Mouse (Mus musculus) spleen, adult 2 months (tissue): ENCODE results near the gene Vamp1. TPM values are rescaled to one million over a fixed set of nuclear protein-coding genes. Genes with fewer than 3 reads are reported as not detected.
"Not testable (repeated sequence)": the region's sequence is repeated elsewhere in the genome, so short reads cannot be mapped to it uniquely, and the experiment has no call there.

Experiments
- DNase-seq, 2 experiments: peaks; one replicate each; pipeline versions ENCODE4 v3.0.0 to v3.0.0-alpha.2; 2012 to 2021; ENCODE audit warnings: low spot score in 2 of 2, low read depth in 1 of 2
- H3K27ac ChIP-seq: fragments of 200-500 bp; 2 replicates; pipeline ENCODE4 v1.5.1; 2012; ENCODE audit warnings: low read length, inconsistent platforms; ENCODE audit not compliant: insufficient read depth
- H3K27me3 ChIP-seq: fragments of 200-500 bp; 2 replicates; pipeline ENCODE4 v1.6.1; 2012; ENCODE audit warnings: mild to moderate bottlenecking, moderate library complexity, low read length, inconsistent platforms; ENCODE audit not compliant: control insufficient read depth, insufficient read depth
- H3K36me3 ChIP-seq: fragments of 200-500 bp; 2 replicates; pipeline ENCODE4 v1.6.1; 2012; ENCODE audit warnings: mild to moderate bottlenecking, low read length, inconsistent platforms; ENCODE audit not compliant: control insufficient read depth, insufficient read depth
- H3K4me1 ChIP-seq: fragments of 200-500 bp; 2 replicates; pipeline ENCODE4 v1.6.1; 2011; ENCODE audit warnings: inconsistent platforms; ENCODE audit not compliant: control insufficient read depth, insufficient read depth, insufficient read length
- H3K4me3 ChIP-seq: fragments of 200-500 bp; 2 replicates; pipeline ENCODE4 v1.5.1; 2011; ENCODE audit warnings: mild to moderate bottlenecking, inconsistent platforms; ENCODE audit not compliant: insufficient read depth, insufficient read length; ENCODE audit errors: extremely low read depth
- CTCF ChIP-seq: fragments of 200-500 bp; IDR thresholded peaks from 2 replicates; pipeline ENCODE4 v1.5.1; 2011; ENCODE audit warnings: mild to moderate bottlenecking, inconsistent platforms; ENCODE audit not compliant: insufficient read depth, insufficient read length, insufficient replicate concordance; ENCODE audit errors: extremely low read depth
- POLR2A ChIP-seq: fragments of 200-500 bp; IDR thresholded peaks from 2 replicates; pipeline ENCODE4 v1.6.1; 2011; ENCODE audit warnings: low read depth, low read length, inconsistent platforms
- WGBS: fragments of 180-500 bp; shearing (Covaris S2); methylation state at CpG from one replicate; pipeline ENCODE4 v1.1.7; 2018; 5-methylcytosine and 5-hydroxymethylcytosine counted together
- polyA plus RNA-seq: library from polyadenylated mRNA; depleted of rRNA; stranded (reverse); fragments of >200 nt; gene quantifications from 2 replicates; pipeline ENCODE4 v1.2.3, GENCODE M21; 2012

Vamp1 gene
- polyA plus RNA-seq, 1 experiment: 41.7 TPM

DNA sequence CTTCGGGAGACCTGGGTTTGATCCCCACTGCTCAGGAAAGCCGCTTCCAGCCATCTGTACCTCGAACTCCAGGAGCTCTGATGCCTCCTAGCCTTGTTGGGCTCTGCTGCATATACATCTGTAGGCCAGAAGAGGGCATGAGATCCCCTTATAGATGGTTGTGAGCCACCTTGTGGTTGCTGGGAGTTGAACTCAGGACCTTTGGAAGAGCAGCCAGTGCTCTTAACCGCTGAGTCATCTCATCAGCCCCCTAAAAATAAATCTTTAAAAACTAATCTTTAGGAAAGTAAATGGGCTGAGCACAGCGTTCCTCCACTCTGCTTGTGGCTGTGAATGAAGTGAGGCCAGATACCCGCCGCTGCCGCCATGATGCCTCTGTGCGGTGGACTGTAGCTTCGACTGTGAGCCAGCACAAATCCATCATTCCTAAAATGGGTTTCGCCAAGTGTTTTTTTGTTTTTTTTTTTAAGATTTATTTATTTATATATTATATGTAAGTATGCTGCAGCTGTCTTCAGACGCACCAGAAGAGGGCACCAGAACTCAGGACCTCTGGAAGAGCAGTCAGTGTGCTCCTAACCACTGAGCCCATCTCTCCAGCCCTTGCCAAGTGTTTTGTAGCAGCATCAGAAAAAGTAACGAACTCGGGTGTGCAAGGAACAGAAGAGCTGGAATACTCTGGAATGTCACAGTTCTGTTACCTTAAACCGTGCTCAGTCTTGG lies 59.7 kb downstream of the Vamp1 start:
- Histone ChIP-seq H3K36me3 (no peaks in the 10 kb centered on the region), H3K27ac (no peak overlapping the region), H3K4me3 (no peak overlapping the region), H3K27me3 (no peaks in the 10 kb centered on the region), H3K4me1 (peaks cover 2% of the 10 kb centered on the region; the same call in 1 of the 2 replicates)
- WGBS: 59% methylated on average over 15 of the region's 15 CpGs
- DNase-seq: no peak
- no peak for TF ChIP-seq POLR2A
- peak; percentile 22; the same call in 1 of the 2 replicates for TF ChIP-seq CTCF

DNA sequence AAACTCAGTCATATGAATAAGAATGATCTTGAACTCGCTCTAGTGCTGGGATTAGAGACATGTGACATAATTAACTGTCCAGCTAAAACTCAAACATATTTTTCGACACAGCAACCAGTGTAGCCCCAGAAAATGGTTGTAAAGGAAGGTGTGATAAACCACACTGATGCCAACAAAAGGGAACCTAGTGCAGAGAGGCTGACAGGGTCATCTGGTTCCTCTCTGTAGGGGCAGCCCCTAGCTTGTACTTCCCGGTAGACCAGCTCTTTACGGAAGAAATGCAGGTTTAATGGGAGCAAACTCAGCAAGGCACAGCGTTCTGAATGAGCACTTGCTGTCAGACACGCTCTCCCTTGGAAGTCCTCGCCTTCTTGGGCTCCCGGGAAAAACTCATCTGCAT lies 64.4 kb downstream of the Vamp1 start:
- TF ChIP-seq CTCF: no peak
- no peak for TF ChIP-seq POLR2A
- no peaks in the 10 kb centered on the region; the same call in 1 of the 2 replicates for H3K27me3 ChIP-seq
- no peak overlapping the region for H3K4me3 ChIP-seq
- no peaks in the 10 kb centered on the region; the same call in 1 of the 2 replicates for H3K4me1 ChIP-seq
- no peak for DNase-seq
- H3K27ac ChIP-seq: no peak overlapping the region
- no peaks in the 10 kb centered on the region for H3K36me3 ChIP-seq
- 47% methylated on average over 8 of the region's 8 CpGs for WGBS

- not testable (repeated sequence) for H3K36me3 ChIP-seq, H3K27me3 ChIP-seq, DNase-seq, H3K4me1 ChIP-seq, H3K27ac ChIP-seq, H3K4me3 ChIP-seq
- 95% methylated on average over 13 of the region's 13 CpGs for WGBS
Observed at GRCm38 (mm10) chr6:125282721-125283120, 67.4 kb downstream of the Vamp1 start.

GRCm38 (mm10) chr6:125284250-125284649 lies 68.9 kb downstream of the Vamp1 start:
- Histone ChIP-seq H3K4me3 (no peak overlapping the region), H3K4me1 (no peaks in the 10 kb centered on the region; the same call in 1 of the 2 replicates), H3K27ac (no peak overlapping the region), H3K27me3 (no peaks in the 10 kb centered on the region; the same call in 1 of the 2 replicates), H3K36me3 (no peaks in the 10 kb centered on the region)
- WGBS: 77% methylated on average over 8 of the region's 8 CpGs
- DNase-seq: no peak
- TF ChIP-seq POLR2A: no peak

DNA sequence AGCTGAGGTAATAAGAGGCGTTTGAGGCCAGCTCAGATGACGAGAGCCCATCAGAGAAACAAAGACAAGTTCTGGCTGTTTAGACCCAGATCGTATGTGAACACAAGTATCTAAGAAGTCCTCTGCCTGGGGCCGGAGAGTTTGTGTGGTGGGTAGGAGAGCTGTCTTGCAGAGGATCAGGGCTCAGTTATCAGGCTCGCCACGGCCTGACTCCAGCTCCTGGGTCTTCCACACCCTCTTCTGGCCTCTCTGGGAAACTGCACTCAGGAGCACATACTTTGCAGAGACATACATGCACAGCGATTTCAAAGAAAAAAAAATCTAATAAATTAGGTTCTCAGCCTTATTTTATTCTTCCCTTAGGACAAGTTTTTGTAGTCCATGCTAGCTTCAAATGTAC lies 69.4 kb downstream of the Vamp1 start:
- WGBS: 92% methylated on average over 7 of the region's 7 CpGs
- DNase-seq: no peak

GRCm38 (mm10) chr6:125285890-125286289 lies 70.5 kb downstream of the Vamp1 start, which contains the start of gene Tuba3a:
Tuba3a (minus strand) TSS chr6:125286042.
- Histone ChIP-seq H3K27me3 (no peaks in the 10 kb centered on the region; the same call in 1 of the 2 replicates), H3K36me3 (no peaks in the 10 kb centered on the region), H3K27ac (no peak within 1 kb of the TSS), H3K4me1 (no peaks in the 10 kb centered on the region), H3K4me3 (no peak within 1 kb of the TSS)
- DNase-seq: no peak
- no peak for TF ChIP-seq POLR2A
- TF ChIP-seq CTCF: no peak
- WGBS: 95% methylated on average over 22 of the region's 22 CpGs

More for the DNA sequence above, 69.4 kb downstream of the Vamp1 start:
- H3K27me3 ChIP-seq: no peaks in the 10 kb centered on the region; the same call in 1 of the 2 replicates
- H3K27ac ChIP-seq: no peak overlapping the region
- TF ChIP-seq CTCF (no peak), POLR2A (no peak)
- no peaks in the 10 kb centered on the region for H3K36me3 ChIP-seq
- H3K4me3 ChIP-seq: no peak overlapping the region
- no peaks in the 10 kb centered on the region for H3K4me1 ChIP-seq

GRCm38 (mm10) chr6:125286944-125287343 lies 71.6 kb downstream of the Vamp1 start:
- 86% methylated on average over 4 of the region's 4 CpGs for WGBS
- H3K4me3 ChIP-seq: no peak overlapping the region

More at GRCm38 (mm10) chr6:125286944-125287343, 71.6 kb downstream of the Vamp1 start:
- no peaks in the 10 kb centered on the region for H3K4me1 ChIP-seq
- no peak for TF ChIP-seq POLR2A
- no peak for TF ChIP-seq CTCF
- H3K27me3 ChIP-seq: no peaks in the 10 kb centered on the region; the same call in 1 of the 2 replicates
- no peaks in the 10 kb centered on the region for H3K36me3 ChIP-seq
- no peak for DNase-seq
- no peak overlapping the region for H3K27ac ChIP-seq
